Mouse (Mus musculus): ENCODE data around the gene Olfr458. TPM values are rescaled to one million over a fixed set of nuclear protein-coding genes. Genes with fewer than 3 reads are reported as not detected.

The Olfr458 gene
- polyA plus RNA-seq, 1 experiment from 2014 or later: not detected

Other genes with a start within 250 kb of the Olfr458 start
- not detected in 2 replicates for gene Tas2r144, start 249.9 kb downstream of the Olfr458 start, polyA plus RNA-seq (2015; fragmentation: Nextera tagmentation; extraction: Ambion mirVana)
- 36.7 and 37.8 TPM in 2 replicates for gene Gstk1, start 219.3 kb downstream of the Olfr458 start, polyA plus RNA-seq (2015; fragmentation: Nextera tagmentation; extraction: Ambion mirVana)
- 4.6 and 4.9 TPM in 2 replicates for gene Tmem139, start 203.2 kb downstream of the Olfr458 start, polyA plus RNA-seq (2015; fragmentation: Nextera tagmentation; extraction: Ambion mirVana)
- 70.6 and 71.2 TPM in 2 replicates for gene Casp2, start 200.2 kb downstream of the Olfr458 start, polyA plus RNA-seq (2015; fragmentation: Nextera tagmentation; extraction: Ambion mirVana)
- gene Clcn1, start 178.5 kb downstream of the Olfr458 start, polyA plus RNA-seq (2015; fragmentation: Nextera tagmentation; extraction: Ambion mirVana): 0.17 and 0.29 TPM in 2 replicates
- 0.11 and 0.13 TPM in 2 replicates for gene Fam131b, start 140.6 kb downstream of the Olfr458 start, polyA plus RNA-seq (2015; fragmentation: Nextera tagmentation; extraction: Ambion mirVana)
- gene Zyx, start 115.6 kb downstream of the Olfr458 start, polyA plus RNA-seq (2015; fragmentation: Nextera tagmentation; extraction: Ambion mirVana): 115 and 130 TPM in 2 replicates
- gene Epha1, start 91.9 kb downstream of the Olfr458 start, polyA plus RNA-seq (2015; fragmentation: Nextera tagmentation; extraction: Ambion mirVana): 8.2 and 8.6 TPM in 2 replicates
- gene Tas2r143, start 65.0 kb downstream of the Olfr458 start, polyA plus RNA-seq (2015; fragmentation: Nextera tagmentation; extraction: Ambion mirVana): not detected in 2 replicates
- not detected in 2 replicates for gene Tas2r135, start 59.8 kb downstream of the Olfr458 start, polyA plus RNA-seq (2015; fragmentation: Nextera tagmentation; extraction: Ambion mirVana)
- gene Tas2r126, start 30.7 kb downstream of the Olfr458 start, polyA plus RNA-seq (2015; fragmentation: Nextera tagmentation; extraction: Ambion mirVana): not detected in 2 replicates
- not detected in 2 replicates for gene Olfr457, start 11.1 kb upstream of the Olfr458 start, polyA plus RNA-seq (2015; fragmentation: Nextera tagmentation; extraction: Ambion mirVana)
- gene Olfr456, start 22.0 kb upstream of the Olfr458 start, polyA plus RNA-seq (2015; fragmentation: Nextera tagmentation; extraction: Ambion mirVana): not detected in 2 replicates
- not detected in 2 replicates for gene Olfr455, start 82.4 kb upstream of the Olfr458 start, polyA plus RNA-seq (2015; fragmentation: Nextera tagmentation; extraction: Ambion mirVana)
- not detected in 2 replicates for gene Tcaf3, start 132.5 kb upstream of the Olfr458 start, polyA plus RNA-seq (2015; fragmentation: Nextera tagmentation; extraction: Ambion mirVana)
- gene Tcaf2, start 180.1 kb upstream of the Olfr458 start, polyA plus RNA-seq (2015; fragmentation: Nextera tagmentation; extraction: Ambion mirVana): 6.1 and 7.0 TPM in 2 replicates
- 86.4 and 95.8 TPM in 2 replicates for gene Tcaf1, start 244.9 kb upstream of the Olfr458 start, polyA plus RNA-seq (2015; fragmentation: Nextera tagmentation; extraction: Ambion mirVana)